Mouse (Mus musculus): Measurements from ENCODE around the gene Tst. TPM values are rescaled to one million over a fixed set of nuclear protein-coding genes. Genes with fewer than 3 reads are reported as not detected.
A peak's percentile ranks its signal among the peaks of the same experiment; 100 is the strongest.

Gene Tst
- polyA plus RNA-seq (2012; rRNA removed) = 29.8 and 38.6 TPM in 2 replicates

DNA sequence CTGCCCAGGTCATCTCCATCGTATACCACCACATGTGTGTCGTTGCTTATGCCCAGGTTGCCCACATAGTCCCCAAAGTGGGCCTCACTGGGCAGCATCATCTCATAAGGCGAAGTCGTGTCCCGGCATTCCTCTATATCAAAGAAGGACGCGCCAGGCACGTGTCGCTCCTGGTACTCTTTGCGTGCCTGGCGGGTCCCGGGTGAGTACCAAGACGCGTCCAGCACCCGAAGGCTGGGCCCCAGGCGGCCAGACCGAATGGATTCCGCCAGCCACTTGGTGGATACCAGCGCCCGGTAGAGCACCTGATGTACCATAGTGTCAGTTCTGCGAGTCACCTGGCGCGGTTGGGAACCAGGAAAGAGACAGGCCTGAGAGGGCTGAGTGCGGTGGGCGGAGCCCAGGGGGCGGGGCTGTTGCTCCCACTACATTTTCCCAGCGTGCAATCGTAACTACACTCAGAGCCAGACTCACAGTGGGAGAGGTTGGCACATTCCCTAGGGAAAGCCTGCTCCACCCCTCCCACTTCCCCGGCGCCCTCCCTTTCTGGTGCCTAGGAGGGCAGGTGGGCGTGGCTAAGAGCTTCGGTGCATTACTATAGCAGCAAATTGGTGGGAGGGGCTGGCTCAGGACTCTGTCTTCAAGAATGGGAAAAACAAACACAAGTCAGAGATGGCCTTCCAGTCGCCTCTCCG, at the start of gene Tst:
Gene Tst, minus strand, starts transcription at position 391 of the 695 bp plus-strand sequence.
- H3K4me1 ChIP-seq (ENCODE audit: control insufficient read depth, insufficient read depth, low read length) = peaks cover 22% of the 10 kb centered on the region
- H3K27ac ChIP-seq (ENCODE audit: control insufficient read depth, insufficient read depth, low read depth, low read length) = peak within 1 kb of the TSS; percentile 86
- H3K36me3 ChIP-seq (ENCODE audit: control insufficient read depth, insufficient read depth, low read length) = no peaks in the 10 kb centered on the region
- peak; percentile 40 for TF ChIP-seq POLR2A (IDR thresholded peaks at IDR 0.05; ENCODE audit: control insufficient read depth, low read depth, low read length)
- TF ChIP-seq CTCF (IDR thresholded peaks at IDR 0.05; ENCODE audit: control insufficient read depth, insufficient read depth, insufficient replicate concordance, low read depth, low read length) = no peak
- H3K4me3 ChIP-seq (ENCODE audit: control insufficient read depth, low read depth, low read length) = peak within 1 kb of the TSS; percentile 85
- no peaks in the 10 kb centered on the region for H3K27me3 ChIP-seq (ENCODE audit: control insufficient read depth, insufficient read depth, low read length)

GRCm38 (mm10) chr15:78455168-78455567, 49.5 kb upstream of the Tst start:
- Histone ChIP-seq H3K27ac (ENCODE audit: control insufficient read depth, insufficient read depth, low read depth, low read length) (no peak overlapping the region), H3K4me3 (ENCODE audit: control insufficient read depth, low read depth, low read length) (no peak overlapping the region), H3K27me3 (ENCODE audit: control insufficient read depth, insufficient read depth, low read length) (no peaks in the 10 kb centered on the region), H3K36me3 (ENCODE audit: control insufficient read depth, insufficient read depth, low read length) (no peaks in the 10 kb centered on the region), H3K4me1 (ENCODE audit: control insufficient read depth, insufficient read depth, low read length) (peaks cover 2% of the 10 kb centered on the region; the same call in 1 of the 2 replicates)
- TF ChIP-seq POLR2A (IDR thresholded peaks at IDR 0.05; ENCODE audit: control insufficient read depth, low read depth, low read length) (no peak), CTCF (IDR thresholded peaks at IDR 0.05; ENCODE audit: control insufficient read depth, insufficient read depth, insufficient replicate concordance, low read depth, low read length) (no peak)

- H3K4me3 ChIP-seq (ENCODE audit: control insufficient read depth, low read depth, low read length) = no peak overlapping the region
- no peaks in the 10 kb centered on the region for H3K36me3 ChIP-seq (ENCODE audit: control insufficient read depth, insufficient read depth, low read length)
- H3K4me1 ChIP-seq (ENCODE audit: control insufficient read depth, insufficient read depth, low read length) = peaks cover 5% of the 10 kb centered on the region
- no peaks in the 10 kb centered on the region for H3K27me3 ChIP-seq (ENCODE audit: control insufficient read depth, insufficient read depth, low read length)
- H3K27ac ChIP-seq (ENCODE audit: control insufficient read depth, insufficient read depth, low read depth, low read length) = no peak overlapping the region
- TF ChIP-seq POLR2A (IDR thresholded peaks at IDR 0.05; ENCODE audit: control insufficient read depth, low read depth, low read length) (no peak), CTCF (IDR thresholded peaks at IDR 0.05; ENCODE audit: control insufficient read depth, insufficient read depth, insufficient replicate concordance, low read depth, low read length) (no peak)
These were observed 47.2 kb upstream of the Tst start for GRCm38 (mm10) chr15:78452929-78453328.

GRCm38 (mm10) chr15:78451201-78451600, 45.5 kb upstream of the Tst start:
- no peak for TF ChIP-seq CTCF (IDR thresholded peaks at IDR 0.05; ENCODE audit: control insufficient read depth, insufficient read depth, insufficient replicate concordance, low read depth, low read length)
- TF ChIP-seq POLR2A (IDR thresholded peaks at IDR 0.05; ENCODE audit: control insufficient read depth, low read depth, low read length) = no peak
- H3K27me3 ChIP-seq (ENCODE audit: control insufficient read depth, insufficient read depth, low read length) = no peaks in the 10 kb centered on the region
- no peak overlapping the region for H3K4me3 ChIP-seq (ENCODE audit: control insufficient read depth, low read depth, low read length)
- H3K27ac ChIP-seq (ENCODE audit: control insufficient read depth, insufficient read depth, low read depth, low read length) = no peak overlapping the region
- H3K4me1 ChIP-seq (ENCODE audit: control insufficient read depth, insufficient read depth, low read length) = peaks cover 6% of the 10 kb centered on the region
- no peaks in the 10 kb centered on the region for H3K36me3 ChIP-seq (ENCODE audit: control insufficient read depth, insufficient read depth, low read length)

DNA sequence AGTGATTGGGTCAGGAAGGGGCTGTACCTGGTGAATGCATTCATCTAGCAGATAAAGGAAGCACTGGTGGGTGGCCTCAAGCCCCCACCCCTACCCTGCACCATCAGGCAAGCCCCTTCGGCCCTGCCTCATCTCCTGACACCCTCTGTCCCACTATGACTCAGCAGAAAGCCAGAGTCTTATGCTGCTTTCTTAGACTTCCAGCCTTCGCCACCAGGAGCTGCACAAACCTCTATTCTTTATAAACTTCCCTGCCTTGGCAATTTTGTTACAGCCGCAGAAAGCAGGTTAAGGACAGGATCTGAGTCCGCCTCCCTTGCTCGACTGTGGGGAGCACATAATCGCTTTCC, 44.7 kb upstream of the Tst start:
- Histone ChIP-seq H3K27me3 (ENCODE audit: control insufficient read depth, insufficient read depth, low read length) (no peaks in the 10 kb centered on the region), H3K27ac (ENCODE audit: control insufficient read depth, insufficient read depth, low read depth, low read length) (no peak overlapping the region), H3K4me1 (ENCODE audit: control insufficient read depth, insufficient read depth, low read length) (peaks cover 6% of the 10 kb centered on the region), H3K36me3 (ENCODE audit: control insufficient read depth, insufficient read depth, low read length) (no peaks in the 10 kb centered on the region), H3K4me3 (ENCODE audit: control insufficient read depth, low read depth, low read length) (no peak overlapping the region)
- no peak for TF ChIP-seq POLR2A (IDR thresholded peaks at IDR 0.05; ENCODE audit: control insufficient read depth, low read depth, low read length)
- no peak for TF ChIP-seq CTCF (IDR thresholded peaks at IDR 0.05; ENCODE audit: control insufficient read depth, insufficient read depth, insufficient replicate concordance, low read depth, low read length)

DNA sequence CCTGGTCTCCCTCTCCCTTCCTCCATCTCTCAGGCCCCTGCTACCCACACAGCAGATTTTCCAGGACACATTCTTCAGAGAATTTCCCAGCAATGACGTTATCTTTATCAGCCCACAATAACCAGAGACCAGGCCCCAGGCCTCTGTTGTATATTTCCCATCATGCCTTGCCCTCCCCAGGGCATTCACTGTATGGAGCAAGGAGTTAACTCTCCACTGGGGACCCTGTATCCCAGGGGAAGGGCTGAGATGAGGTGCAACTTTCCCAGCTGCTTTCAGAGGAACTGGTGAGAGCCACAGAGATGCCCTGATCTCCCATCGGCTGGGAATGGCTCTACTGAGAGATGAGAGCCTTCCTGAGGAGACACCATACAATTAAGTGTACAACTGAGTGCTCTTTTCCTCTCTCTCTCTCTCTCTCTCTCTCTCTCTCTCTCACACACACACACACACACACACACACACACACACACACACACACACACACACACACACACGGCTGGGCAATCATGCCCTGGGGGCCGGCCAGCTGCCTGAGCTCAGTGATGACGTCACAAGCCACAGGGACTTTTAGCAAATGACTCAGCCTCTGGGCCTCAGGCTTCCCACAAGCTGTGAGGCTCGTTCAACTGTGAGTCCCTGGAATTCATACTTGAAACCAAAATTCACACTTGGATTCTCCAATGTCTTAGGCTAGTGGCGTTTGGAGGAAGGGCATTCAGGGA, 44.1 kb upstream of the Tst start:
- H3K4me1 ChIP-seq (ENCODE audit: control insufficient read depth, insufficient read depth, low read length) = peaks cover 6% of the 10 kb centered on the region

GRCm38 (mm10) chr15:78449131-78449530, 43.4 kb upstream of the Tst start:
- peaks cover 9% of the 10 kb centered on the region for H3K4me1 ChIP-seq (ENCODE audit: control insufficient read depth, insufficient read depth, low read length)
- H3K4me3 ChIP-seq (ENCODE audit: control insufficient read depth, low read depth, low read length) = no peak overlapping the region
- no peaks in the 10 kb centered on the region for H3K27me3 ChIP-seq (ENCODE audit: control insufficient read depth, insufficient read depth, low read length)
- H3K36me3 ChIP-seq (ENCODE audit: control insufficient read depth, insufficient read depth, low read length) = no peaks in the 10 kb centered on the region
- TF ChIP-seq POLR2A (IDR thresholded peaks at IDR 0.05; ENCODE audit: control insufficient read depth, low read depth, low read length) = no peak
- TF ChIP-seq CTCF (IDR thresholded peaks at IDR 0.05; ENCODE audit: control insufficient read depth, insufficient read depth, insufficient replicate concordance, low read depth, low read length) = no peak
- H3K27ac ChIP-seq (ENCODE audit: control insufficient read depth, insufficient read depth, low read depth, low read length) = no peak overlapping the region

More for the DNA sequence above, 44.1 kb upstream of the Tst start:
- no peak overlapping the region for H3K27ac ChIP-seq (ENCODE audit: control insufficient read depth, insufficient read depth, low read depth, low read length)
- no peaks in the 10 kb centered on the region for H3K27me3 ChIP-seq (ENCODE audit: control insufficient read depth, insufficient read depth, low read length)
- no peaks in the 10 kb centered on the region for H3K36me3 ChIP-seq (ENCODE audit: control insufficient read depth, insufficient read depth, low read length)
- no peak for TF ChIP-seq CTCF (IDR thresholded peaks at IDR 0.05; ENCODE audit: control insufficient read depth, insufficient read depth, insufficient replicate concordance, low read depth, low read length)
- no peak for TF ChIP-seq POLR2A (IDR thresholded peaks at IDR 0.05; ENCODE audit: control insufficient read depth, low read depth, low read length)
- no peak overlapping the region for H3K4me3 ChIP-seq (ENCODE audit: control insufficient read depth, low read depth, low read length)
